Mouse (Mus musculus) embryonic facial prominence, embryonic 14.5 days (tissue): Measurements from ENCODE around the gene Gm49396. TPM values are rescaled to one million over a fixed set of nuclear protein-coding genes. Genes with fewer than 3 reads are reported as not detected.

Source experiments
- ATAC-seq: fragments of 200-750 bp; cut with Nextera tagmentation; 2 replicates; pipeline ENCODE4 v1.8.0; 2017; ENCODE audit warnings: low read depth, moderate number of reproducible peaks, moderate TSS enrichment
- DNase-seq: peaks from one replicate; pipeline ENCODE4 v3.0.0-alpha.2; 2015; ENCODE audit warnings: low spot score
- H3K27ac ChIP-seq: fragments of 300-500 bp; sonication (generic); replicated peaks from 2 replicates; pipeline ENCODE4 v1.5.1; 2014; ENCODE audit warnings: low read depth, mild to moderate bottlenecking, low read length, moderate library complexity
- H3K27me3 ChIP-seq: fragments of 300-500 bp; sonication (generic); replicated peaks from 2 replicates; pipeline ENCODE4 v1.6.1; 2014; ENCODE audit warnings: low read length; ENCODE audit not compliant: control insufficient read depth, insufficient read depth
- H3K36me3 ChIP-seq: fragments of 300-500 bp; sonication (generic); 2 replicates; pipeline ENCODE4 v1.6.1; 2014; ENCODE audit warnings: low read length, mixed read lengths; ENCODE audit not compliant: control insufficient read depth, insufficient read depth
- H3K4me1 ChIP-seq: fragments of 300-500 bp; sonication (generic); 2 replicates; pipeline ENCODE4 v1.6.1; 2014; ENCODE audit warnings: antibody characterized with exemption, low read length; ENCODE audit not compliant: control insufficient read depth, insufficient read depth
- H3K4me2 ChIP-seq: fragments of 300-500 bp; sonication (generic); 2 replicates; pipeline ENCODE4 v1.6.1; 2014; ENCODE audit warnings: low read depth, mild to moderate bottlenecking, low read length, moderate library complexity, mixed read lengths
- H3K4me3 ChIP-seq: fragments of 300-500 bp; sonication (generic); 2 replicates; pipeline ENCODE4 v1.5.1; 2014; ENCODE audit warnings: low read depth, mild to moderate bottlenecking, low read length
- H3K9ac ChIP-seq: fragments of 300-500 bp; sonication (generic); 2 replicates; pipeline ENCODE4 v1.6.1; 2014; ENCODE audit warnings: low read depth, mild to moderate bottlenecking, low read length, moderate library complexity, mixed read lengths
- H3K9me3 ChIP-seq: fragments of 300-500 bp; sonication (generic); 2 replicates; pipeline ENCODE4 v1.6.1; 2016; ENCODE audit warnings: low read length; ENCODE audit not compliant: control insufficient read depth
- WGBS: fragments of 180-500 bp; shearing (Covaris S2); extraction: QIAGEN DNeasy Blood & Tissue Kit; methylation state at CpG from one replicate; pipeline ENCODE4 v1.1.7; 2014; 5-methylcytosine and 5-hydroxymethylcytosine counted together
- polyA plus RNA-seq: library from polyadenylated mRNA; unstranded; fragments of >200 nt; fragmentation: Nextera tagmentation; extraction: Ambion mirVana; gene quantifications from 2 replicates; pipeline ENCODE4 v1.2.1, GENCODE M21; 2014

The Gm49396 gene
- 4.7 and 5.1 TPM in 2 replicates for polyA plus RNA-seq

DNA sequence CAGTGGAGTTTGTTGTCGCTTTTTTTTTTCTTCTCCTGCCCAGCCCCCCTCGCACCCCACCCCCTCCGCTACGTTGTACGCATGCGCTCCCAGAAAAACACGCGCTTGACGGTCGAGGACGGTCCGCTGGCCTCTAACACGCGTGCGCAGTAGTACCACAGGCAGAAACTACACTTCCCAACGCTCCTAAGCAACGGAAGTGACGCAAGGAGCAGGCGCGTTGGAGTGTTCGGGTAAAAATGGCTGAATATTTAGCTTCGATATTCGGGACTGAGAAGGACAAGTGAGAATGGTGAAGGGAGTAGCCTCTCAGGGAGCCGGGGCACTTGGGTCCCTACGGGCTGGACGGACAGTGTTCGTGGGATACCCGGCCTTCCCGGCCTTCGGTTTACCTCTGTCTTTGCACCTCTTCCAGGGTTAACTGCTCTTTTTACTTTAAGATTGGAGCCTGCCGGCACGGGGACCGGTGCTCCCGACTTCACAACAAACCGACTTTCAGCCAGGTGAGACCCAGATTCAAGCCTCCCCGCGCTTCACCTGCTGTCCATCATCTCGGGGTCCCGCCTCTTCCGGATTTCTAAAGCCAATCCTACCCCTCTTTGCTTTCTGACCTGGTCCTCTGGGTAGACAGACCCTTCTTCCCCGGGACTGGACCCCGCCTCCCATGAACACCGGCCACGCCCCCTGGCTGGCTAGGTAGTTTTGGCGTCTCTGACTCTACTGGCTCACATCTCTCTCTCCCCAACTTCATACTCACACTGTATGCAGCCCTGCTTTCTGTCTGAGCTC, at the start of gene Gm49396, which contains the start of the genes U2af1l4 and Psenen:
Gene Gm49396 (plus strand): TSS at position 228 of the 789 bp plus-strand sequence.
Gene U2af1l4 (plus strand): TSS at position 185 of the 789 bp plus-strand sequence.
Gene Psenen (minus strand): TSS at position 511 of the 789 bp plus-strand sequence.
- H3K4me3 ChIP-seq: peak within 1 kb of the TSS; percentile 88
- DNase-seq (peak; percentile 99), ATAC-seq (peak; percentile 89)
- H3K4me2 ChIP-seq: peak within 1 kb of the TSS; percentile 65
- WGBS: under 1% methylated on average over 41 of the region's 45 CpGs
- H3K27me3 ChIP-seq: no peaks in the 10 kb centered on the region
- peaks cover 31% of the 10 kb centered on the region for H3K36me3 ChIP-seq
- H3K27ac ChIP-seq: peak within 1 kb of the TSS; percentile 96
- H3K4me1 ChIP-seq: peaks cover 10% of the 10 kb centered on the region
- H3K9me3 ChIP-seq: no peaks in the 10 kb centered on the region
- H3K9ac ChIP-seq: peak within 1 kb of the TSS; percentile 85

DNA sequence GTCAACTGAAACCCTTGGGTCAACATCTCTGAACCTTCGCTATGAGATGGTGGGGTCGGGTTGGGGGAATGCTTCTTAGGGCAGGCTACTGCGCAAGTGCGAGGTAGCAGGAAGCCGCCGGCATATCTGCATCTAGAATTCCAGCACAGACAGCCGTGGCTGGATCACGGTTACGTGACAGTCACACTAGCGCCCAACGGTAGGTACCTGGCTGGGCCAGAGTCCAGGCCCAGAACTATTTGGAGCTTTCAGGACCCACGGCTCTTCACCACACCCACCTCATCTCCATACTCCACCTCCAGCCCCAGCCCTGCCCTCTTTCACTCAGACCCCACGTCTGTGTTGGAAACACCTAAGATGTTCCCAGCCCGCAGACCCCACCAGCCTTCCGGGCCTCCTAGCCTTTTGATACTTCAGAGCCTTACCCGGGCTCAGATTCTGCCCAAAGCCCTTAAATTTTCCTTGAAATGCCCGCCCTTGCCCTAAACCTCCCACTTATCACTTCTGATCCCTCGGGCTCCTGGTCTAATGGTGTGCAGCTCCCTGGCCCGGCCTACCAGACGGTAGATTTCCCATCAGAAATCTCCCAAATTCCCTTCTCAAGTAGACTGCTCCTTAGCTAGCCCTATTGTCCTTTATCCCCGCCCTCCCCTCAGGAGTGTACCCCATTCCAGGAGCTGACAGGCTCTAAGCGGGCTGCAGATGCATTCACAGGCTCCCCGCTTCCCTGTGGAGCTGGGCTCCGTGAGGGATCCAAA, 48.0 kb upstream of the Gm49396 start:
- no peak overlapping the region for H3K27ac ChIP-seq
- H3K9ac ChIP-seq: no peak overlapping the region

DNA sequence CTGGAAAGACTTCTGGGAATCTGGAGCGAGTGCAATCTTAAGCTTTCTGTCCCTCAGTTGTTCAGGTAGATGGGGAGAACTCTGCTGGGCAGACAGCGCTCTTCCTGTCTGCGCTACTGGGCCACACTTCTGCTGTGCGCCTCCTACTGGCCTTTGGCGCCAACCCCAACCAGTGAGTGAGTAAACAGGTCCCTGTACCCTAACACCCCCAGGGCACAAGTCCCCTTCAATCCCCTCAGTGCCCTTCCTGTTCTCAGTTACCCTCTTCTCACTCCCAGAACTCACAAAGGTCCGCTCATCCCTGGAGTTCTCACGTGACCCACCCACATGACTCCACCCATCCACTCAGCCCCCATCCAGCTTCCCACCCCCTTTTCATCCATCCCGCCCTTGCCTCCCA, 44.8 kb upstream of the Gm49396 start:
- ATAC-seq: no peak

More for the DNA sequence above, 48.0 kb upstream of the Gm49396 start:
- 48% methylated on average over 23 of the region's 24 CpGs for WGBS
- Histone ChIP-seq H3K36me3 (no peaks in the 10 kb centered on the region), H3K9me3 (no peaks in the 10 kb centered on the region), H3K4me2 (no peak overlapping the region), H3K4me3 (no peak overlapping the region), H3K27me3 (no peaks in the 10 kb centered on the region), H3K4me1 (no peaks in the 10 kb centered on the region)
- ATAC-seq (no peak), DNase-seq (no peak)

DNA sequence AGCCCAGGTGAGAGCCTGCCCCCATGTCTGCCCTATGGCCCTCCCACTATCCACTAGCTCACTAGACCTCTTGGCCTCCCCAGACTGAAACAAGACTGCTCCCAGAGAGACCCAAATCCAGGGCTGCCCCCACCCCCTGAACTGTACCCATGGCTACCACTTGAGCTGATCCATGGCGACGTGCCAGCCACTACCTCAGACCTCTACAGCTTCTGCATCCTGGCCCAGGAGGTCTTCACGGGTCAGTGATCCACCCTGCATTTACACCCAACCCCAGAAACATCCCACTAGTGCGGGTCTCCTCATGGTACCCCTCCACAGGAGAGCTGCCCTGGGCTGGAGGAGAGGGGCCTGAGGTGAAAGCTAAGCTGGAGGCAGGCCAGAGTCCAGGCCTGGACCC, 42.7 kb upstream of the Gm49396 start:
- Histone ChIP-seq H3K9ac (no peak overlapping the region), H3K4me2 (no peak overlapping the region), H3K4me1 (no peaks in the 10 kb centered on the region), H3K4me3 (no peak overlapping the region), H3K36me3 (peaks cover 18% of the 10 kb centered on the region; the same call in 1 of the 2 replicates), H3K27me3 (no peaks in the 10 kb centered on the region), H3K9me3 (no peaks in the 10 kb centered on the region), H3K27ac (no peak overlapping the region)
- ATAC-seq (no peak), DNase-seq (no peak)
- WGBS: 66% methylated on average over 4 of the region's 4 CpGs

More for the DNA sequence above, 44.8 kb upstream of the Gm49396 start:
- Histone ChIP-seq H3K4me1 (no peaks in the 10 kb centered on the region), H3K4me3 (no peak overlapping the region), H3K9ac (no peak overlapping the region), H3K9me3 (no peaks in the 10 kb centered on the region), H3K27ac (no peak overlapping the region), H3K27me3 (no peaks in the 10 kb centered on the region), H3K4me2 (no peak overlapping the region), H3K36me3 (peaks cover 4% of the 10 kb centered on the region; the same call in 1 of the 2 replicates)
- WGBS: 31% methylated on average over 8 of the region's 8 CpGs
- DNase-seq: no peak

DNA sequence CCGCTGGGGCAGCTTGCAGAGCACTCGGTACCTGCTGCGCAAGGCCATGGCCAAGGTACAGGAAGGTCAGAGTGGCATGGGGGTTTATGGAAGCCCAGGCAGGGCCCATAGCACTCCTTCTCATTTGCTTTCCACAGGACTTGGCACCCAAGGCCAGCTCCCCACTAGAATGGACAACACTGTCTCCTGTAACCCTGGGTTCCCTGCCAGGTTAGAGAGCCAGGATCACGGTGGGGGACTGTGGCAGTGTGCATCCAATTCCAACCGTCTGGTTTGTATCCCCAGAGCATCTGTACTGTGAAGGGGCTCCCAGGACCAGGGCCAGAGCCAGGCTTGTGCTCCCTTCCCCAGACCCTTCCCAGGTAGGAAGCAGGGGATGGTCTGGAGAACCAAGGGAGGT, 42.3 kb upstream of the Gm49396 start:
- no peak overlapping the region for H3K9ac ChIP-seq

DNA sequence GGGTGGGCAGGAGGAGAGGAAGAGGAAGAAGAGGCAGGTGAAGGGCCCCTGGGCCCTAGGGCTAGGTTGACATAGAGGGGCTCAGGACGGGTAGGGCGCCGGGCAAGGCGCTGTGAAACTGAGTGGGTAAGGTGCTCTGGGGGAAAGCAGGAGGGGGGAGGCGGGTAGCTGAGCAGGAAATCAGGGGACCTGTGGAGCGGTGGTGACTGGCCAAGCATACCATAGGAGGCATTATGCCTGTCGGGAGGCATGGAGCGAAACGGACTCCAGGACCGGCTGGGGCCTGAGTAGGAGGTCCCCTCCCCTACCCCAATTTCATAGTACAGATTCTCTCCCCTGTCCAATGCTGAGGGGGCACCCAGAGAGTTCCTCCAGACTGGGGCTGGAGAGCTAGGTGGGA, 40.3 kb upstream of the Gm49396 start:
- Histone ChIP-seq H3K9ac (no peak overlapping the region), H3K27ac (no peak overlapping the region), H3K4me3 (no peak overlapping the region), H3K27me3 (no peaks in the 10 kb centered on the region), H3K36me3 (peaks cover 27% of the 10 kb centered on the region), H3K4me2 (no peak overlapping the region), H3K4me1 (0 out of 2 replicates have a peak, but pooled peaks cover 11% of the 10 kb centered on the region), H3K9me3 (no peaks in the 10 kb centered on the region)
- 77% methylated on average over 10 of the region's 10 CpGs for WGBS
- ATAC-seq (no peak), DNase-seq (no peak)

More for the DNA sequence above, 42.3 kb upstream of the Gm49396 start:
- no peaks in the 10 kb centered on the region for H3K9me3 ChIP-seq
- 0 out of 2 replicates have a peak, but pooled peaks cover under 1% of the 10 kb centered on the region for H3K4me1 ChIP-seq
- H3K4me2 ChIP-seq: no peak overlapping the region
- no peaks in the 10 kb centered on the region for H3K27me3 ChIP-seq
- no peak overlapping the region for H3K27ac ChIP-seq
- WGBS: 84% methylated on average over 5 of the region's 5 CpGs
- DNase-seq (no peak), ATAC-seq (no peak)
- H3K4me3 ChIP-seq: no peak overlapping the region
- peaks cover 18% of the 10 kb centered on the region; the same call in 1 of the 2 replicates for H3K36me3 ChIP-seq

DNA sequence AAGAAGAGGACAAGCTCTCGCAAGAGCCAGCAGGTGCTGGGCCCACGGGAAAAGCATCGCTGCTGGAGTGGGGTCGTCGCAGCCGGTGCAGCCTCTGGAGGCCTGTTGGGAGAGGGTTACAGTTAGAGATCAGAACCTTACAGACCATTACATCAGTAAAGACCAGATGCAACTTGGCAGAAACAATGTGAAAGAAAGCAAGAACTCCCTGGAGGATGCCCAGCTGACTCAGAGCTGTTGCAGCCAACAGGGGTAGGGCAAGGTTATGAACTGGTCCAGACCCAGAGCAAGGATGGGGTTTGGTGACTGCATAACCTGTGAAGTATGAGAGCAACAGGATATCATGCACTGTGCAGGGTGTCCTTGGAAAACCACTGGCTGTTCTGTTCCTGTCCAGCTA, 38.7 kb upstream of the Gm49396 start:
- DNase-seq (no peak), ATAC-seq (no peak)
- no peak overlapping the region for H3K4me3 ChIP-seq
- no peak overlapping the region for H3K9ac ChIP-seq
- H3K4me2 ChIP-seq: no peak overlapping the region
- 0 out of 2 replicates have a peak, but pooled peaks cover 11% of the 10 kb centered on the region for H3K4me1 ChIP-seq
- WGBS: 73% methylated on average over 6 of the region's 6 CpGs
- peaks cover 43% of the 10 kb centered on the region for H3K36me3 ChIP-seq
- H3K27ac ChIP-seq: no peak overlapping the region
- no peaks in the 10 kb centered on the region for H3K27me3 ChIP-seq
- H3K9me3 ChIP-seq: no peaks in the 10 kb centered on the region

DNA sequence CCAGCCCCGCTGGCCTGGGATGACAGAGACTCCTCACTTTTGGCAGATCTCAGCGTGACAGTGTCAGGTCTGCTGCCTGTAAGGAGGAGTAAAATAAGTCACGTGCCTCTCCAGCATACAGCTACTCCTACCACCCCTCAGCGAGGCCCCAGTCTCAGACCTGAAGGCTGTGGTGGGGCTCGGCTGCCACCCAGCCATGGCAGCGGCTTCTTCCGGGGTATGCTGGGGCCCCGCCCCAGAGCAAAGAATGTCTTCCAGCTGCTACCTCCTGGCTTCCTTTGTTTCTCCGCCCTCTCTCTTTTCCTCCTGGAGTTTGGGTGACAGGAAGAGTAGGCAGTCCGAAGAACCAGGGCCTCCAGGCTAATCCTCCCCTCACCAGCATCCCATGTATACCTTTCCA, 37.2 kb upstream of the Gm49396 start:
- no peaks in the 10 kb centered on the region for H3K9me3 ChIP-seq
- H3K9ac ChIP-seq: peak overlapping the region; percentile 35; the same call in 1 of the 2 replicates
- peaks cover 58% of the 10 kb centered on the region for H3K36me3 ChIP-seq
- H3K4me1 ChIP-seq: 0 out of 2 replicates have a peak, but pooled peaks cover 11% of the 10 kb centered on the region
- ATAC-seq: peak; percentile 47
- no peaks in the 10 kb centered on the region for H3K27me3 ChIP-seq
- peak; percentile 65 for DNase-seq
- peak overlapping the region; percentile 47 for H3K4me2 ChIP-seq
- H3K4me3 ChIP-seq: peak overlapping the region; percentile 18
- 23% methylated on average over 10 of the region's 10 CpGs for WGBS
- H3K27ac ChIP-seq: peak overlapping the region; percentile 48
